Mouse (Mus musculus): ENCODE measurements around the gene Uvrag. TPM values are rescaled to one million over a fixed set of nuclear protein-coding genes. Genes with fewer than 3 reads are reported as not detected.

Uvrag gene
- polyA plus RNA-seq (2012; rRNA removed), result 12.8 and 13.3 TPM in 2 replicates

GRCm38 (mm10) chr7:99140984-99141918, at the start of gene Uvrag:
Gene Uvrag, minus strand, starts transcription at chr7:99141141.

GRCm38 (mm10) chr7:99182432-99183172, 41.7 kb upstream of the Uvrag start, which contains the start of gene Dgat2:
Gene Dgat2, minus strand, starts transcription at chr7:99182719.

Other genes starting within 250 kb of the Uvrag start
- 19.7 and 20.9 TPM in 2 replicates for gene Dgat2, start 41.6 kb upstream of the Uvrag start, polyA plus RNA-seq (2012; rRNA removed)
- gene Mogat2, start 97.5 kb upstream of the Uvrag start, polyA plus RNA-seq (2012; rRNA removed), result 0.31 and 0.72 TPM in 2 replicates
- 148 and 153 TPM in 2 replicates for gene Map6, start 126.3 kb upstream of the Uvrag start, polyA plus RNA-seq (2012; rRNA removed)
- 91.7 and 128 TPM in 2 replicates for gene Serpinh1, start 212.1 kb upstream of the Uvrag start, polyA plus RNA-seq (2012; rRNA removed)
- gene Gdpd5, start 240.3 kb upstream of the Uvrag start, polyA plus RNA-seq (2012; rRNA removed), result 37.3 and 43.1 TPM in 2 replicates